Mouse (Mus musculus): ENCODE measurements around the gene Mrps27. TPM values are rescaled to one million over a fixed set of nuclear protein-coding genes. Genes with fewer than 3 reads are reported as not detected.
A peak's percentile ranks its signal among the peaks of the same experiment; 100 is the strongest.

The Mrps27 gene
- polyA plus RNA-seq, 1 experiment from 2014 or later, result 62.2 TPM

- Histone ChIP-seq H3K9me3 (no peaks in the 10 kb centered on the region), H3K4me2 (peak overlapping the region; percentile 63), H3K27ac (peak overlapping the region; percentile 60), H3K27me3 (no peaks in the 10 kb centered on the region), H3K9ac (peak overlapping the region; percentile 42), H3K36me3 (peaks cover 13% of the 10 kb centered on the region; the same call in 1 of the 2 replicates), H3K4me3 (peak overlapping the region; percentile 50), H3K4me1 (0 out of 2 replicates have a peak, but pooled peaks cover 4% of the 10 kb centered on the region)
- 0 out of 2 replicates have a peak, but pooled peaks have one; percentile 3 for ATAC-seq (ENCODE audit: borderline replicate concordance, extremely low read depth, low FRiP score, low TSS enrichment)
- WGBS, result 5% methylated on average over 7 of the region's 7 CpGs
Measured at GRCm38 (mm10) chr13:99353490-99353851, 8.9 kb downstream of the Mrps27 start.

GRCm38 (mm10) chr13:99355072-99355471 lies 10.5 kb downstream of the Mrps27 start:
- ATAC-seq (ENCODE audit: borderline replicate concordance, extremely low read depth, low FRiP score, low TSS enrichment), result no peak
- Histone ChIP-seq H3K36me3 (peaks cover 14% of the 10 kb centered on the region; the same call in 1 of the 2 replicates), H3K4me3 (no peak overlapping the region), H3K27ac (no peak overlapping the region), H3K9me3 (no peaks in the 10 kb centered on the region), H3K4me1 (0 out of 2 replicates have a peak, but pooled peaks cover 4% of the 10 kb centered on the region), H3K27me3 (no peaks in the 10 kb centered on the region), H3K9ac (no peak overlapping the region), H3K4me2 (no peak overlapping the region)
- WGBS, result 83% methylated on average over 6 of the region's 6 CpGs

DNA sequence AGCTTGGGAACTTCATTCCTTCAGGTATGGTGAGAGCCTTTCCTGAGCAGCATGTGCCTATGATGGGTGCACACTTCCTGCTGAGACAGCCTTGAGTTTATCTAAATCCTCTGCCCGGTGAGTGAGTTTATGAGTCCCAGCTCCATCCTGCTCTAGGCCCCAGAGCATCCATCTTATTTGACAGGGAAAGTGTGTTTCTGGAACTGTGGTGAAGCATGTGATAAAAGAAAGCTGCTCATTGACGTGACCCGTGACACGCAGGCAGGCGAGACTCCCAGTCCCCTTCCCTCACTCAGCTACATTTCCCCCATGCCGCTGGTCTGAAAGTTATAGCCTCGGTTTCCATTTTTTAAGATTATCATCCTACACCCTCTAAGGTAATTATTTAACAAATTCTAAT lies 11.3 kb downstream of the Mrps27 start:
- no peak overlapping the region for H3K27ac ChIP-seq
- H3K9ac ChIP-seq, result no peak overlapping the region
- H3K36me3 ChIP-seq, result peaks cover 12% of the 10 kb centered on the region
- 49% methylated on average over 7 of the region's 7 CpGs for WGBS
- no peak overlapping the region for H3K4me2 ChIP-seq
- H3K27me3 ChIP-seq, result no peaks in the 10 kb centered on the region
- H3K4me1 ChIP-seq, result 0 out of 2 replicates have a peak, but pooled peaks cover 4% of the 10 kb centered on the region
- no peak for ATAC-seq (ENCODE audit: borderline replicate concordance, extremely low read depth, low FRiP score, low TSS enrichment)
- no peaks in the 10 kb centered on the region for H3K9me3 ChIP-seq
- no peak overlapping the region for H3K4me3 ChIP-seq

DNA sequence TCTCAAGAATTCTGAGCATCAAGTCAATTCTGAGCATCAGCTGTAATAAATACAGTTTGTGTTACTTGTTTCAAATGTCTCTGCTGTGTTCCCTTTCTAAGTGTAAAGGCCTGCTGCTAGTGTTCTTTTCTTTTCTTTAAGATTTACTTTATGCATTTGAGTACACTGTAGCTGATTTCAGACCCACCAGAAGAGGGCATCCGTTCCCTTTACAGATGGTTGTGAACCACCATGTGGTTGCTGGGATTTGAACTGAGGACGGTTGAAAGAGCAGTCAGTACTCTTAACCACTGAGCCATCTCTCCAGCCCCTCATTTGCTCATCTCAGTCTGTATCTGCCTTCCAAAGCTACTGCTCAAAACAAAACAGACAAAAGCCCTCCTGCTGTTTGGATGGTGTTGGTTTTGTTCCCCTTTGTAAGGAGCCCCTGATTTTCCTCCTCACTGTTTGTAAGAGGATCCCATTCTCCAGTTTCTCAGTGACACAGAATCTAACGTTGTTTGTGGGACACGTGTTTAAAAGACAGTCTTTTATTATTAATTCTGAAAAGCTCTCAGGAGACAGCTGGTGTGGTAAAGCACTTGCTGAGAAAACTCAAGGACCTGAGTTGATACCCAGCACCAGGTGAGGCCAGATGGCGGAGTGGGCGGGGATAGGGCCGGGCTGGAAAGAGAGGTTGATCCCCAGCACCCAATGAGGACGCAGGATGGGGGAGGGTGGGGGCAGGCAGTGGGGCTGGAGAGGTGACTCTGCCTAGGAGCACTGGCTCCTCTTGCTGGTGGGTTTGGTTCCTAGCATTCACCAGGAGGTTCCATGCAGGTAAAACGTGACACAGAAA lies 12.1 kb downstream of the Mrps27 start:
- ATAC-seq (ENCODE audit: borderline replicate concordance, extremely low read depth, low FRiP score, low TSS enrichment), result no peak
- no peak overlapping the region for H3K9ac ChIP-seq

DNA sequence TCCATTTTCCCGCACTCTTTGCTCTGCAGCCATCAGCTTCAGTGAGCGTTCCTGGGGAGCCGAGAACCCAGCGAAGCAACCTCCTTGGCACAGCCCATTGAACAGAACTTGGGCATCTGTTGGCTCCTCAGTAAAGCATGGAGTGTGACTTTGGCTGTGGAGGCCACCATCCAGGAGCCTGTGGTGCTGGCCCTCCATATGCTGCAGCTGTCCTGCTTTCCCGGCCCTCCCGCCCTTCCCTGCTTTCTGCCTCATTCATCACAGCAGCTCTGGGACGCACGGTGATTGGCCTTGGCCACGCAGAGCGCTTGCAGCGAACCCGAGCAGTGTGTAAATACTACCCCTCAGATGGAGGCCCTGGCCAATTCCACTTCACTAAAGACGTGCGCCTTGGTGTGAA lies 14.3 kb downstream of the Mrps27 start:
- Histone ChIP-seq H3K4me3 (no peak overlapping the region), H3K9ac (no peak overlapping the region), H3K9me3 (no peaks in the 10 kb centered on the region), H3K4me1 (0 out of 2 replicates have a peak, but pooled peaks cover under 1% of the 10 kb centered on the region), H3K36me3 (peaks cover 13% of the 10 kb centered on the region), H3K27me3 (no peaks in the 10 kb centered on the region), H3K4me2 (no peak overlapping the region), H3K27ac (no peak overlapping the region)
- ATAC-seq (ENCODE audit: borderline replicate concordance, extremely low read depth, low FRiP score, low TSS enrichment), result no peak
- 72% methylated on average over 14 of the region's 14 CpGs for WGBS

More for the DNA sequence above, 12.1 kb downstream of the Mrps27 start:
- H3K27me3 ChIP-seq, result no peaks in the 10 kb centered on the region
- WGBS, result 45% methylated on average over 9 of the region's 9 CpGs
- no peaks in the 10 kb centered on the region for H3K9me3 ChIP-seq
- no peak overlapping the region for H3K27ac ChIP-seq
- H3K4me2 ChIP-seq, result no peak overlapping the region
- peaks cover 6% of the 10 kb centered on the region for H3K36me3 ChIP-seq
- 0 out of 2 replicates have a peak, but pooled peaks cover 4% of the 10 kb centered on the region for H3K4me1 ChIP-seq
- no peak overlapping the region for H3K4me3 ChIP-seq

DNA sequence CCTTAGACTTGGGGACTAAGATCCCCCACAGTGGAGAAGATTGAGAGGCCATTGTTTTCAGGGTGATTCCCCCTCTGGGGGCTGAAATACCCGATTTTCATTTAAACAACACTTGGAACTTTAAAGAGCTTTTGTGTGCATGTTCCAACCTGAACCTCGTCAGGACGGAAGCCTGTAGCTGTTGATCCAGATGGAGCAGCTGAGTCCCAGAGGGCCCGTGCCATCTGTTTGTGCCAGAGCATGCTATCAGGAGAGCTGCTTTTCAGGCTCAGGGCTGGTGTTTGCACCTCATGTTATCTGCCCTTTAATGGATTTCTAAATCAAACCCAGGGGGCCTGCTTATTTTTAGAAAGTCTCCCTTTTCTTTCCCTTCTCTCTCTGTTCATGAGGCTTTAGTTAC lies 19.3 kb downstream of the Mrps27 start:
- H3K27ac ChIP-seq, result no peak overlapping the region
- 73% methylated on average over 4 of the region's 4 CpGs for WGBS
- H3K36me3 ChIP-seq, result peaks cover 34% of the 10 kb centered on the region
- ATAC-seq (ENCODE audit: borderline replicate concordance, extremely low read depth, low FRiP score, low TSS enrichment), result no peak
- H3K9ac ChIP-seq, result no peak overlapping the region
- H3K4me3 ChIP-seq, result no peak overlapping the region
- no peaks in the 10 kb centered on the region for H3K4me1 ChIP-seq
- H3K9me3 ChIP-seq, result no peaks in the 10 kb centered on the region
- no peaks in the 10 kb centered on the region for H3K27me3 ChIP-seq
- H3K4me2 ChIP-seq, result no peak overlapping the region

GRCm38 (mm10) chr13:99366422-99367175 lies 22.0 kb downstream of the Mrps27 start:
- Histone ChIP-seq H3K4me3 (no peak overlapping the region), H3K4me2 (no peak overlapping the region), H3K36me3 (peaks cover 30% of the 10 kb centered on the region), H3K9ac (no peak overlapping the region), H3K4me1 (no peaks in the 10 kb centered on the region), H3K9me3 (no peaks in the 10 kb centered on the region), H3K27me3 (no peaks in the 10 kb centered on the region), H3K27ac (no peak overlapping the region)
- no peak for ATAC-seq (ENCODE audit: borderline replicate concordance, extremely low read depth, low FRiP score, low TSS enrichment)
- 87% methylated on average over 5 of the region's 5 CpGs for WGBS

DNA sequence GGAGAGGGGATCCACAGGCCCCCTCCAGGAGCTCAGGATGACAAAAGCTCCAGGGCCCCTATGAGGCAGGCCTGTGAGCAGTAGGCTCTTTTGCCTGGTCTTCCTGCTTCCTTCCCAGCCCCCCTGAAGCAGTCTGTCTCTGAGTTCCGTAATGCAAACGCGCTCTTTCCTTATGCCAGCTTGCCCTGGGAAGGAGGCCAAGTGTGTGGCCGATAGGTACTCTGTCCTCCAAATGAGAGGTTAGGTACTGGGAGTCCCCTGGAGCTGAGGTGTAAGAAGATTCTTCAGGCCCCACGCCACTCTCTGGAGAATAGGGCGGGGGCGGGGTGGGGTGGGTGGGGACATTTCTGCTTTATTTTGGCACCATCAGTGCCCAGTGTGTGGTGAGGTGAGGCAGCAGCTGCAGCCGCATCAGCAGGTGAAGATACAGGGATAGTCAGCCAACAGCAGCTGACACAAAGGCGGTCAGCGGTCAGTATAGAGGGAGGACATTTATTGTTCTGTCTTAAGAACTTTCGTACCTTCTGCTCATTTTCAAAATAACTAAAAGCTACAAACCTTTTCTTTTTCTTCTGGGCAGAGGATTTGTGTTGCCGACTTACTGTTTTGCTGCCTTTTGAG lies 23.1 kb downstream of the Mrps27 start:
- H3K9me3 ChIP-seq, result no peaks in the 10 kb centered on the region
- no peak overlapping the region for H3K4me3 ChIP-seq
- H3K4me2 ChIP-seq, result no peak overlapping the region
- no peaks in the 10 kb centered on the region for H3K27me3 ChIP-seq
- H3K36me3 ChIP-seq, result peaks cover 29% of the 10 kb centered on the region
- no peak overlapping the region for H3K27ac ChIP-seq
- no peaks in the 10 kb centered on the region for H3K4me1 ChIP-seq
- H3K9ac ChIP-seq, result no peak overlapping the region
- 86% methylated on average over 12 of the region's 12 CpGs for WGBS
- no peak for ATAC-seq (ENCODE audit: borderline replicate concordance, extremely low read depth, low FRiP score, low TSS enrichment)

GRCm38 (mm10) chr13:99369103-99369502 lies 24.5 kb downstream of the Mrps27 start:
- no peaks in the 10 kb centered on the region for H3K9me3 ChIP-seq
- H3K27ac ChIP-seq, result no peak overlapping the region
- no peak overlapping the region for H3K4me2 ChIP-seq
- ATAC-seq (ENCODE audit: borderline replicate concordance, extremely low read depth, low FRiP score, low TSS enrichment), result no peak
- H3K27me3 ChIP-seq, result no peaks in the 10 kb centered on the region
- peaks cover 22% of the 10 kb centered on the region for H3K36me3 ChIP-seq
- H3K4me1 ChIP-seq, result no peaks in the 10 kb centered on the region
- no peak overlapping the region for H3K9ac ChIP-seq
- no peak overlapping the region for H3K4me3 ChIP-seq
- 55% methylated on average over 12 of the region's 12 CpGs for WGBS

DNA sequence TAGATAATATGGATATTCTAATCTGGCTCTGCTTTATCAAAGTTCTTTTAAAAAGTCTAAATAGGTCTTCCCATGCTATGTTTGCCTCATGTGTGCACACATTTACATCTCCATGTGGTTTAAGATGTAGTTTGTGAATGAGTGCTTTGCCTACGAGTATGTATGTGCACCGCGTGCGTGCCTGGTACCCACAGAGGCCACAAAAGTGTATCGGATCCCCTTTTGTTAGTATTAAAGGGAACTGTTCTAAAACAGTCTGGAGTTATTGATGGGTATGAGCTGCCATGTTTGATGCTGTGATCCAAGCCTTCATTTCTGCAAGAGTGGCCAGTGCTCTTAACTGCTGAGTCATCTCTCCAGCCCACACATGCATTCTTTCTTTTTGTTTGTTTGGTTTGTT lies 26.7 kb downstream of the Mrps27 start:
- no peaks in the 10 kb centered on the region for H3K27me3 ChIP-seq
- no peak overlapping the region for H3K9ac ChIP-seq

GRCm38 (mm10) chr13:99373684-99374083 lies 29.1 kb downstream of the Mrps27 start:
- WGBS, result 77% methylated on average over 7 of the region's 7 CpGs
- ATAC-seq (ENCODE audit: borderline replicate concordance, extremely low read depth, low FRiP score, low TSS enrichment), result no peak

More for the DNA sequence above, 26.7 kb downstream of the Mrps27 start:
- Histone ChIP-seq H3K4me2 (no peak overlapping the region), H3K36me3 (peaks cover 12% of the 10 kb centered on the region), H3K4me1 (no peaks in the 10 kb centered on the region), H3K9me3 (no peaks in the 10 kb centered on the region), H3K27ac (no peak overlapping the region), H3K4me3 (no peak overlapping the region)
- WGBS, result 94% methylated on average over 5 of the region's 5 CpGs
- ATAC-seq (ENCODE audit: borderline replicate concordance, extremely low read depth, low FRiP score, low TSS enrichment), result no peak

More at GRCm38 (mm10) chr13:99373684-99374083, 29.1 kb downstream of the Mrps27 start:
- Histone ChIP-seq H3K9ac (no peak overlapping the region), H3K36me3 (no peaks in the 10 kb centered on the region), H3K27ac (no peak overlapping the region), H3K9me3 (no peaks in the 10 kb centered on the region), H3K4me3 (no peak overlapping the region), H3K27me3 (no peaks in the 10 kb centered on the region), H3K4me1 (no peaks in the 10 kb centered on the region), H3K4me2 (no peak overlapping the region)
